Mouse (Mus musculus): Measurements from ENCODE around the gene Cd22.

The Cd22 gene

GRCm38 (mm10) chr7:30823675-30824074 lies 56.5 kb downstream of the Cd22 start, which contains the start of gene Ffar2:
TSS of gene Ffar2 (minus strand) at chr7:30823775.
- ATAC-seq (ENCODE audit: insufficient number of reproducible peaks, low FRiP score, low TSS enrichment), result no peak

GRCm38 (mm10) chr7:30821532-30821931 lies 58.6 kb downstream of the Cd22 start:
- no peak for ATAC-seq (ENCODE audit: insufficient number of reproducible peaks, low FRiP score, low TSS enrichment)

DNA sequence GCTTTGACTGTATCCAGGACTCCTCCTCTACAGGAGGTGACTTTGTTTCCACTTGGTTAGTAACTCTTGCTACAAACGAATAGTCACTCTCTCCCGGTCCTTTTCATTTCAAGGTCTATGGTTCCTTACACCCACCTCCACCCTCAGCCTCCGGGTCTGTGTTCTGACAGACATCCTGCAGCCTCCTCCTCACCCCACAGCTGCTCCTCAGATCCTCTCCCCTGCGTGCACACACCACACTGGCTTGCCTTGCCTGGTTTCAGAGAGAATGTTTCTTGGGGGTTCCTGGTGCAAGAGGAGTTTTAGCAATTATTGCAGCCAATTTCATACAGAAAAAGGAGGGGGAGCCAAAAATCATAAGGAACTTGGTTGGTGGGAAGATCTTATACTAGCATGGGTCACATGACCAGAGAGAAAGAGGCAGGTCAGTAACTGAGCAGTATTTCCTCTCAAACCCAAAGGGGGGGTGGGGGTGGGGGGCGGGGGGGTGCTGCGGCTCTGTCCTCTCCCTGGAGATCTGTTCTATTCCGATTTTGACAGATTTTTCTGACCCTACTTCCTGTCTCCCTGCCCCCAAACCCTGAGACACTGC lies 59.2 kb downstream of the Cd22 start:
- no peak for ATAC-seq (ENCODE audit: insufficient number of reproducible peaks, low FRiP score, low TSS enrichment)

DNA sequence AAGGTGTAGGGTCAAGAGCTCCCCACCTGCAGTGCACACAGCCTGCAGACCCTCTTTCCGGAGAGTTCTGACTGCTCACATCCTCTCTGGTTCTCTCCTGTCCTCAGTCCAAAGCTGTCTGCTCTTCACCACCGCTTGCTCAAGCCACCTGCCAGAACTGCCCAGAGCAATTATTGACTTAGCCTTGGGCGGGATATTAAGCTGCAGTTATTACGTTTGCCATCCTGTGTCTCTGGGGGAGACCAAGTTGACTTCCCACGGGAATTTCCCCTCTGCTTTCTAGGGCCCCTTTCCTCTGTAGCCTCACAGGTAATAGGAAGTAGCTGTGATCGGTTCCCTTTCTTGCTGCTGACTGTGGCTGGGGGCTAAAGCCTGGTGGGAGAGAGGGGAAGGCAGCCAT lies 60.0 kb downstream of the Cd22 start:
- no peak for ATAC-seq (ENCODE audit: insufficient number of reproducible peaks, low FRiP score, low TSS enrichment)
